8 mouse cellular contexts compared by ENCODE assay signal in genomic region chr15:98891907-98892606, GRCm38 (mm10). TPM values are rescaled to one million over a fixed set of nuclear protein-coding genes. Genes with fewer than 3 reads are reported as not detected.
DNase-seq lines count a peak whose midpoint lies in the region; ATAC-seq and TF ChIP-seq lines count a peak whose summit lies in the region.
"Had no signal": no experiment of that assay in that cellular context is flagged by ENCODE, and none has a peak within 500 bp of the region (broad histone marks: within the 10 kb centered on the region; RNA-seq: fewer than 3 reads in every experiment).

No protein-coding gene starts in this region.

- no peak overlapping the region for H3K27ac ChIP-seq in embryonic facial prominence, embryonic 15.5 days (replicated peaks)
- no peak overlapping the region; the same call in 1 of the 2 replicates for H3K27ac ChIP-seq in heart, postnatal 0 days (ENCODE audit: low read depth)
- no peak overlapping the region for H3K27ac ChIP-seq in lung, embryonic 14.5 days (ENCODE audit: low read depth)
- H3K27ac ChIP-seq: limb, embryonic 15.5 days had no signal

- no peak overlapping the region for H3K4me3 ChIP-seq in G1E (ENCODE audit: low read depth, low read length)
- no peak overlapping the region for H3K4me3 ChIP-seq in embryonic facial prominence, embryonic 15.5 days (replicated peaks)
- no peak overlapping the region for H3K4me3 ChIP-seq in heart, postnatal 0 days (ENCODE audit: low read depth, low read length)
- no peak overlapping the region for H3K4me3 ChIP-seq in lung, embryonic 14.5 days (ENCODE audit: low read depth, low read length)

- peak; percentile 63 for DNase-seq in G1E (ENCODE audit: low spot score)
- DNase-seq in adrenal gland, postnatal 14 days: peak; percentile 82
- DNase-seq in heart, postnatal 0 days (ENCODE audit: low spot score): peak; percentile 96
- DNase-seq in layer of hippocampus, adult 18-20 months (ENCODE audit: low spot score in 2 of 2): peak; percentile 48 to 82
- peak; percentile 91 for DNase-seq in lung, embryonic 14.5 days
- peak; percentile 88 for DNase-seq in retina, embryonic 14.5 days (ENCODE audit: low spot score)

- peaks cover 42% of the 10 kb centered on the region for H3K4me1 ChIP-seq in G1E (ENCODE audit: insufficient read depth, low read depth, low read length)
- H3K4me1 ChIP-seq in embryonic facial prominence, embryonic 15.5 days: peaks cover 33% of the 10 kb centered on the region
- H3K4me1 ChIP-seq in heart, postnatal 0 days (ENCODE audit: control insufficient read depth, insufficient read depth): peaks cover 18% of the 10 kb centered on the region
- H3K4me1 ChIP-seq in lung, embryonic 14.5 days (ENCODE audit: insufficient read depth): peaks cover 7% of the 10 kb centered on the region; the same call in 1 of the 2 replicates

- peaks cover 50% of the 10 kb centered on the region for H3K27me3 ChIP-seq in G1E (ENCODE audit: insufficient read depth, low read length)
- H3K27me3 ChIP-seq in embryonic facial prominence, embryonic 15.5 days: peaks cover 56% of the 10 kb centered on the region
- peaks cover 40% of the 10 kb centered on the region for H3K27me3 ChIP-seq in heart, postnatal 0 days (ENCODE audit: control insufficient read depth, insufficient read depth, low read length)
- peaks cover 53% of the 10 kb centered on the region for H3K27me3 ChIP-seq in lung, embryonic 14.5 days (ENCODE audit: insufficient read depth, low read length)

- WGBS in embryonic facial prominence, embryonic 15.5 days: 39% methylated on average over 6 of the region's 6 CpGs
- 20% methylated on average over 6 of the region's 6 CpGs for WGBS in heart, postnatal 0 days
- WGBS in lung, embryonic 14.5 days: 35% methylated on average over 6 of the region's 6 CpGs

- H3K9ac ChIP-seq in embryonic facial prominence, embryonic 15.5 days: no peak overlapping the region
- H3K9ac ChIP-seq in heart, postnatal 0 days (replicated peaks; ENCODE audit: low read depth, low read length): no peak overlapping the region
- no peak overlapping the region for H3K9ac ChIP-seq in lung, embryonic 14.5 days
- H3K9ac ChIP-seq: limb, embryonic 15.5 days had no signal

- TF ChIP-seq CTCF in G1E (IDR thresholded peaks at IDR 0.05; ENCODE audit: low read depth, low read length): peak; percentile 39; the same call in 1 of the 2 replicates
- peak; percentile 99 for TF ChIP-seq CTCF in heart, postnatal 0 days (IDR thresholded peaks at IDR 0.05; ENCODE audit: low read depth)
- TF ChIP-seq CTCF in lung, embryonic 14.5 days (IDR thresholded peaks at IDR 0.05; ENCODE audit: low read depth): peak; percentile 94

- no peaks in the 10 kb centered on the region for H3K36me3 ChIP-seq in G1E (replicated peaks)
- no peaks in the 10 kb centered on the region for H3K36me3 ChIP-seq in embryonic facial prominence, embryonic 15.5 days
- no peaks in the 10 kb centered on the region for H3K36me3 ChIP-seq in heart, postnatal 0 days (replicated peaks; ENCODE audit: control insufficient read depth, insufficient read depth, low read length)
- no peaks in the 10 kb centered on the region for H3K36me3 ChIP-seq in lung, embryonic 14.5 days (ENCODE audit: insufficient read depth)
- H3K36me3 ChIP-seq: limb, embryonic 15.5 days had no signal

- no peak for TF ChIP-seq EP300 in heart, postnatal 0 days (IDR thresholded peaks at IDR 0.05; ENCODE audit: low read depth)

- peak; percentile 40 for ATAC-seq in G1E (ENCODE audit: extremely low read depth, insufficient number of reproducible peaks, low FRiP score, poor library complexity, severe bottlenecking)
- ATAC-seq in embryonic facial prominence, embryonic 15.5 days (ENCODE audit: insufficient number of reproducible peaks, low FRiP score, low TSS enrichment, low read depth): peak; percentile 68; the same call in 1 of the 2 replicates
- peak; percentile 83 for ATAC-seq in heart, postnatal 0 days (ENCODE audit: insufficient read depth, low read depth)
- ATAC-seq in lung, embryonic 14.5 days (ENCODE audit: insufficient read depth): peak; percentile 66; the same call in 1 of the 2 replicates

- peaks cover 7% of the 10 kb centered on the region for H3K9me3 ChIP-seq in G1E (replicated peaks)
- no peaks in the 10 kb centered on the region for H3K9me3 ChIP-seq in embryonic facial prominence, embryonic 15.5 days (replicated peaks)
- no peaks in the 10 kb centered on the region for H3K9me3 ChIP-seq in heart, postnatal 0 days (replicated peaks; ENCODE audit: control insufficient read depth, low read length)
- no peaks in the 10 kb centered on the region for H3K9me3 ChIP-seq in lung, embryonic 14.5 days (ENCODE audit: low read depth, low read length)
- H3K9me3 ChIP-seq: limb, embryonic 15.5 days had no signal

- H3K4me2 ChIP-seq in embryonic facial prominence, embryonic 15.5 days (replicated peaks): no peak overlapping the region
- no peak overlapping the region for H3K4me2 ChIP-seq in heart, postnatal 0 days (ENCODE audit: low read depth, low read length)
- no peak overlapping the region for H3K4me2 ChIP-seq in lung, embryonic 14.5 days

RNA-seq across cellular contexts. Expression of gene Rhebl1, which starts 2.3 kb away (rescaled TPM):
- total RNA-seq in G1E (2014; fragmentation: Nextera tagmentation): 5.2 and 8.4 TPM in 2 replicates
- 7.8 and 8.0 TPM in 2 replicates for total RNA-seq in G1E (2017)
- polyA plus RNA-seq in G1E (2012): 2.7 and 2.9 TPM in 2 replicates
- 3.0 and 3.6 TPM in 2 replicates for total RNA-seq in adrenal gland, postnatal 14 days (2021)
- 13.2 and 17.3 TPM in 2 replicates for polyA plus RNA-seq in embryonic facial prominence, embryonic 15.5 days (2015; fragmentation: Nextera tagmentation; extraction: Ambion mirVana)
- 7.5 and 12.6 TPM in 2 replicates for total RNA-seq in heart, postnatal 0 days (2014; rRNA removed; ENCODE audit: low replicate concordance)
- 4.0 and 4.1 TPM in 2 replicates for polyA plus RNA-seq in heart, postnatal 0 days (2015; fragmentation: Nextera tagmentation; extraction: Ambion mirVana)
- total RNA-seq in layer of hippocampus, adult 18-20 months (2021): 1 to 10 TPM; 5.7 to 6.3 TPM
- 8.5 and 9.5 TPM in 2 replicates for polyA plus RNA-seq in lung, embryonic 14.5 days (2014; fragmentation: Nextera tagmentation; extraction: Ambion mirVana)

RNA-seq across cellular contexts. Expression of gene Dhh, which starts 6.3 kb away (rescaled TPM):
- total RNA-seq in G1E (2014; fragmentation: Nextera tagmentation) (not detected in 2 replicates), G1E (2017) (0.05 and 0.06 TPM in 2 replicates)
- polyA plus RNA-seq in G1E (2012): not detected in 2 replicates
- total RNA-seq in adrenal gland, postnatal 14 days (2021): 1.9 and 3.5 TPM in 2 replicates
- polyA plus RNA-seq in embryonic facial prominence, embryonic 15.5 days (2015; fragmentation: Nextera tagmentation; extraction: Ambion mirVana): 1.7 and 2.4 TPM in 2 replicates
- total RNA-seq in heart, postnatal 0 days (2014; rRNA removed; ENCODE audit: low replicate concordance): 4.4 and 4.8 TPM in 2 replicates
- 1.7 TPM in 2 replicates for polyA plus RNA-seq in heart, postnatal 0 days (2015; fragmentation: Nextera tagmentation; extraction: Ambion mirVana)
- under 1 TPM; 0.08 to 0.15 TPM for total RNA-seq in layer of hippocampus, adult 18-20 months (2021)
- polyA plus RNA-seq in lung, embryonic 14.5 days (2014; fragmentation: Nextera tagmentation; extraction: Ambion mirVana): 1.0 and 1.3 TPM in 2 replicates

RNA-seq across cellular contexts. Expression of gene Kmt2d, which starts 21.1 kb away (rescaled TPM):
- total RNA-seq in G1E (2014; fragmentation: Nextera tagmentation): 141 and 150 TPM in 2 replicates
- 22.1 and 27.0 TPM in 2 replicates for total RNA-seq in G1E (2017)
- 42.8 and 57.8 TPM in 2 replicates for polyA plus RNA-seq in G1E (2012)
- total RNA-seq in adrenal gland, postnatal 14 days (2021): 64.0 and 66.6 TPM in 2 replicates
- polyA plus RNA-seq in embryonic facial prominence, embryonic 15.5 days (2015; fragmentation: Nextera tagmentation; extraction: Ambion mirVana): 14.1 and 14.9 TPM in 2 replicates
- 31.6 and 34.4 TPM in 2 replicates for total RNA-seq in heart, postnatal 0 days (2014; rRNA removed; ENCODE audit: low replicate concordance)
- 5.5 and 6.0 TPM in 2 replicates for polyA plus RNA-seq in heart, postnatal 0 days (2015; fragmentation: Nextera tagmentation; extraction: Ambion mirVana)
- 100 to 1,000 TPM in 1 of 2 experiments, 10 to 100 TPM in 1; 89.1 to 103 TPM for total RNA-seq in layer of hippocampus, adult 18-20 months (2021)
- 17.1 and 19.3 TPM in 2 replicates for polyA plus RNA-seq in lung, embryonic 14.5 days (2014; fragmentation: Nextera tagmentation; extraction: Ambion mirVana)

RNA-seq across cellular contexts. Expression of gene Lmbr1l, which starts 26.0 kb away (rescaled TPM):
- 10.9 and 17.1 TPM in 2 replicates for total RNA-seq in G1E (2014; fragmentation: Nextera tagmentation)
- 4.5 and 7.4 TPM in 2 replicates for total RNA-seq in G1E (2017)
- 9.6 and 9.7 TPM in 2 replicates for polyA plus RNA-seq in G1E (2012)
- 21.4 and 26.3 TPM in 2 replicates for total RNA-seq in adrenal gland, postnatal 14 days (2021)
- polyA plus RNA-seq in embryonic facial prominence, embryonic 15.5 days (2015; fragmentation: Nextera tagmentation; extraction: Ambion mirVana): 21.7 and 22.0 TPM in 2 replicates
- total RNA-seq in heart, postnatal 0 days (2014; rRNA removed; ENCODE audit: low replicate concordance): 25.5 and 28.2 TPM in 2 replicates
- 8.0 and 9.6 TPM in 2 replicates for polyA plus RNA-seq in heart, postnatal 0 days (2015; fragmentation: Nextera tagmentation; extraction: Ambion mirVana)
- 10 to 100 TPM; 13.7 to 14.0 TPM for total RNA-seq in layer of hippocampus, adult 18-20 months (2021)
- polyA plus RNA-seq in lung, embryonic 14.5 days (2014; fragmentation: Nextera tagmentation; extraction: Ambion mirVana): 4.5 and 5.5 TPM in 2 replicates

RNA-seq across cellular contexts. Expression of gene Tuba1b, which starts 42.3 kb away (rescaled TPM):
- total RNA-seq in G1E (2014; fragmentation: Nextera tagmentation) (1,654 and 1,866 TPM in 2 replicates), G1E (2017) (717 and 929 TPM in 2 replicates)
- 255 and 384 TPM in 2 replicates for polyA plus RNA-seq in G1E (2012)
- 337 and 342 TPM in 2 replicates for total RNA-seq in adrenal gland, postnatal 14 days (2021)
- polyA plus RNA-seq in embryonic facial prominence, embryonic 15.5 days (2015; fragmentation: Nextera tagmentation; extraction: Ambion mirVana): 1,427 and 1,514 TPM in 2 replicates
- 2,330 and 2,912 TPM in 2 replicates for total RNA-seq in heart, postnatal 0 days (2014; rRNA removed; ENCODE audit: low replicate concordance)
- polyA plus RNA-seq in heart, postnatal 0 days (2015; fragmentation: Nextera tagmentation; extraction: Ambion mirVana): 608 and 611 TPM in 2 replicates
- total RNA-seq in layer of hippocampus, adult 18-20 months (2021): 100 to 1,000 TPM; 448 to 490 TPM
- polyA plus RNA-seq in lung, embryonic 14.5 days (2014; fragmentation: Nextera tagmentation; extraction: Ambion mirVana): 2,161 and 2,216 TPM in 2 replicates

Comparison
In these comparisons a context has a peak if more than half of its experiments do, and no peak if none do; other contexts are left out.
1. CTCF ChIP-seq: peak in every context shown above with its lines; median percentile 99 in heart, postnatal 0 days; 94 in lung, embryonic 14.5 days; 39 in G1E.